Mouse (Mus musculus) forebrain, embryonic 14.5 days (tissue): Measurements from ENCODE around the gene Myh6. TPM values are rescaled to one million over a fixed set of nuclear protein-coding genes. Genes with fewer than 3 reads are reported as not detected.
"Not testable (repeated sequence)": the region's sequence is repeated elsewhere in the genome, so short reads cannot be mapped to it uniquely, and the experiment has no call there.

Experiments
- ATAC-seq: fragments of 200-750 bp; cut with Nextera tagmentation; 2 replicates; pipeline ENCODE4 v1.8.0; 2017; ENCODE audit warnings: mild to moderate bottlenecking, moderate library complexity
- DNase-seq: peaks from one replicate; pipeline ENCODE4 v3.0.0-alpha.2; 2015; ENCODE audit warnings: low spot score
- H3K27ac ChIP-seq: fragments of 300-500 bp; sonication (generic); 2 replicates; pipeline ENCODE4 v1.5.1; 2014; ENCODE audit warnings: low read depth, mild to moderate bottlenecking, control low read depth, low read length, moderate library complexity
- H3K27me3 ChIP-seq: fragments of 300-500 bp; sonication (generic); replicated peaks from 2 replicates; pipeline ENCODE4 v1.6.1; 2014; ENCODE audit warnings: low read length, control low read depth, mixed read lengths; ENCODE audit not compliant: control insufficient read depth, insufficient read depth
- H3K36me3 ChIP-seq: fragments of 300-500 bp; sonication (generic); 2 replicates; pipeline ENCODE4 v1.6.1; 2014; ENCODE audit warnings: low read length, control low read depth; ENCODE audit not compliant: control insufficient read depth, insufficient read depth
- H3K4me1 ChIP-seq: fragments of 300-500 bp; sonication (generic); 2 replicates; pipeline ENCODE4 v1.6.1; 2014; ENCODE audit warnings: antibody characterized with exemption, low read length, control low read depth; ENCODE audit not compliant: control insufficient read depth, insufficient read depth
- H3K4me2 ChIP-seq: fragments of 300-500 bp; sonication (generic); 2 replicates; pipeline ENCODE4 v1.6.1; 2014; ENCODE audit warnings: mild to moderate bottlenecking, control low read depth, low read length
- H3K4me3 ChIP-seq: fragments of 300-500 bp; sonication (generic); 2 replicates; pipeline ENCODE4 v1.5.1; 2014; ENCODE audit warnings: low read depth, low read length, control low read depth
- H3K9ac ChIP-seq: fragments of 300-500 bp; sonication (generic); 2 replicates; pipeline ENCODE4 v1.6.1; 2014; ENCODE audit warnings: mild to moderate bottlenecking, low read length, control low read depth, moderate library complexity
- H3K9me3 ChIP-seq: fragments of 300-500 bp; sonication (generic); replicated peaks from 2 replicates; pipeline ENCODE4 v1.6.1; 2016; ENCODE audit warnings: low read length, control low read depth, mixed read lengths; ENCODE audit not compliant: control insufficient read depth
- WGBS: fragments of 180-500 bp; shearing (Covaris S2); extraction: QIAGEN DNeasy Blood & Tissue Kit; methylation state at CpG from one replicate; pipeline ENCODE4 v1.1.7; 2014; 5-methylcytosine and 5-hydroxymethylcytosine counted together
- polyA plus RNA-seq: library from polyadenylated mRNA; unstranded; fragments of >200 nt; fragmentation: Nextera tagmentation; extraction: Ambion mirVana; gene quantifications from 2 replicates; pipeline ENCODE4 v1.2.1, GENCODE M21; 2014

The Myh6 gene
- polyA plus RNA-seq, 1 experiment from 2014 or later = 1.2 TPM

DNA sequence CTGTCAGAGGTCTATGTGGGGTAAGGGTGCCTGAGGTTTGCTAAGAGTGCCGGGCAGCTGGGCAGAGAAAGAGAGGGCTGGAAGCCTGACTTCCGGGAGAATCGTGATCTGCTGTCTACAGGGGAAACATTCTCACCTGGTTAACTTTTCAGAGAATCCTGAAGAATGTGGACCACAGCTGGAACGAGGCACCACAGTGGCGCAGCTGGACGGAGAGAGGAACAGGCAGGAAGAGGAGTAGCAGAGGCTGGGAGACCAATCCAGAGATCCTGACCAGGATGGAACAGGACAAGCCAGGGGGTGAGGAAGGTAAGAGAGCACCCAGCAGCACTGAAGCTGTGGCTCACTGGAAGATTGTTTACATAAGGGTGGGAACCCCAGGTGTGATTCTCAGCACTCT, 1.1 kb downstream of the Myh6 start:
- no peak overlapping the region for H3K9ac ChIP-seq
- H3K4me3 ChIP-seq = no peak overlapping the region
- ATAC-seq (no peak), DNase-seq (no peak)
- no peaks in the 10 kb centered on the region for H3K9me3 ChIP-seq
- H3K4me1 ChIP-seq = no peaks in the 10 kb centered on the region
- no peak overlapping the region for H3K4me2 ChIP-seq
- WGBS = 73% methylated on average over 6 of the region's 6 CpGs
- H3K36me3 ChIP-seq = no peaks in the 10 kb centered on the region
- no peak overlapping the region for H3K27ac ChIP-seq
- no peaks in the 10 kb centered on the region for H3K27me3 ChIP-seq

DNA sequence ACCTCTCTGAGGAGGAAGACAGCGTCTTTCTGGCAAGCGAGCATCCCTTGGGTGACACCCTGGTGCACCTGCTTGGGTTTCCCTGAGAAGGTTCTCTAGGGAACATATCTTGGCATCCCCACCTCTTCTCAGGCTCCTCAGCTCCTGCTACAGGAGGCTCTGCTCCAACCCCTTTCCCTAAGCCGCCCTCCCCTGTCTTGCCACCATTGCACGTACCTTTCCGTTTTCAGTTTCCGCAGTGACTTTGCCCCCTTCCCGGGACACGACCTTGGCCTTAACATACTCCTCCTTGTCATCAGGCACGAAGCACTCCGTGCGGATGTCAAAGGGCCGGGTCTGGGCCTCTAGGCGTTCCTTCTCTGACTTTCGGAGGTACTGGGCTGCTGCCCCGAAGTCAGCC, 1.7 kb downstream of the Myh6 start:
- WGBS = 82% methylated on average over 15 of the region's 15 CpGs
- DNase-seq (no peak), ATAC-seq (no peak)
- Histone ChIP-seq H3K4me1 (no peaks in the 10 kb centered on the region), H3K9me3 (no peaks in the 10 kb centered on the region), H3K4me3 (no peak overlapping the region), H3K27ac (no peak overlapping the region), H3K36me3 (no peaks in the 10 kb centered on the region), H3K9ac (no peak overlapping the region), H3K27me3 (no peaks in the 10 kb centered on the region), H3K4me2 (no peak overlapping the region)

DNA sequence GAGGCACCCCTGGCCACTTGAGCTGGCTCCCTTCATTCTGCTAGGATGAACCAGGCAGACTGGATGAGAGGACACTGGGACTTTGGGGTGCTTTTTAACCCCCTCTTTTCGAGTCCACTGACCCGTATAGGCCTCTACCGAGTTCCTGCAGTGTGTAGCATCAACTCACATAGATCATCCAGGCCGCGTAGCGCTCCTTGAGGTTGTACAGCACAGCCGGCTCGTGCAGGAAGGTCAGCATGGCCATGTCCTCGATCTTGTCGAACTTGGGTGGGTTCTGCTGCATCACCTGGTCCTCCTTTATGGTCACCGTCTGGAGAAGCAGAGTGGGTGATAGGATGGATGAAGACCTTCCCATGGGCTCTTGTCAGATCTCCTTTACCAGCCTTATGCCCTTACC, 3.0 kb downstream of the Myh6 start:
- 89% methylated on average over 11 of the region's 11 CpGs for WGBS
- Histone ChIP-seq H3K4me2 (no peak overlapping the region), H3K4me1 (no peaks in the 10 kb centered on the region), H3K36me3 (no peaks in the 10 kb centered on the region), H3K27me3 (no peaks in the 10 kb centered on the region), H3K9ac (no peak overlapping the region), H3K27ac (no peak overlapping the region), H3K9me3 (no peaks in the 10 kb centered on the region), H3K4me3 (no peak overlapping the region)
- ATAC-seq (no peak), DNase-seq (no peak)

DNA sequence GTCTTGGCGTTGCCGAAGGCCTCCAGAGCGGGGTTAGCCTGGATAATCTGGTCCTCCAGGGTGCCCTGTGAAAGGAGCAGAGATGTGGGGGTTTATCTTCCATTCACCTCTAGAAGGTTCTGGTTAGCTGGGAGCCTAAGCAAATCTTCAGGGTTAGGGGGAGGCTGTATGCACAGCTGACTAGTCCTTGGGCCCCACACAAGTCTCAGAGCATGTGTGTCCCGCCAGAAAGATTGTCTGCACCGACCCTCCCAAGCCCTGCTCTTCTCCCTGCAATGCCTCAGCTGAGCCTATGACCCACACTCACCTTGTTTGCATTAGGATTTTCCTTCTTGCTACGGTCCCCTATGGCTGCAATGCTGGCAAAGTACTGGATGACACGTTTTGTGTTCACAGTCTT, 4.0 kb downstream of the Myh6 start:
- Histone ChIP-seq H3K27ac (no peak overlapping the region), H3K27me3 (no peaks in the 10 kb centered on the region), H3K4me3 (no peak overlapping the region), H3K9ac (no peak overlapping the region), H3K9me3 (no peaks in the 10 kb centered on the region), H3K4me1 (no peaks in the 10 kb centered on the region), H3K36me3 (no peaks in the 10 kb centered on the region), H3K4me2 (no peak overlapping the region)
- ATAC-seq (no peak), DNase-seq (no peak)
- WGBS = 93% methylated on average over 7 of the region's 7 CpGs

DNA sequence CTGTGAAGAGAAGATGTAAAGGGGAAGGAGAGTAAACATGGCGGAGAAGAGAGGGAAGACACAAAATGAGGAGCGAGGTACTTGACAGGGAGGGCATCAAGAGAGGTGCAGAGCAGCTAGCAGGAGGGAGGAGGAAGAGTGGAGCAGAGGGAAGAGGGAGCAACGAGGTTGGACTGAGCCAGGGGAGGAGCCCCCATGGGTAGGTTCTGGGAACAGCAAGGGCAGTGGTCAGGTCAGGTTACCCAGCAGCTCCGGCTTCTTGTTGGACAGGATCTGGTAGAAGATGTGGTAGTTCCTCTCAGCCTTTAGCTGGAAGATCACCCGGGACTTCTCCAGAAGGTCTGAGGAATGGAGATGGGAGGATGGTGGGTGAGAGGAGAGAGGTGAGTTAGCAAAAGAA, 5.2 kb downstream of the Myh6 start:
- Histone ChIP-seq H3K27me3 (no peaks in the 10 kb centered on the region), H3K4me3 (no peak overlapping the region), H3K36me3 (no peaks in the 10 kb centered on the region), H3K9me3 (no peaks in the 10 kb centered on the region), H3K9ac (no peak overlapping the region), H3K4me2 (no peak overlapping the region), H3K4me1 (no peaks in the 10 kb centered on the region), H3K27ac (no peak overlapping the region)
- DNase-seq (no peak), ATAC-seq (no peak)
- 86% methylated on average over 5 of the region's 5 CpGs for WGBS

DNA sequence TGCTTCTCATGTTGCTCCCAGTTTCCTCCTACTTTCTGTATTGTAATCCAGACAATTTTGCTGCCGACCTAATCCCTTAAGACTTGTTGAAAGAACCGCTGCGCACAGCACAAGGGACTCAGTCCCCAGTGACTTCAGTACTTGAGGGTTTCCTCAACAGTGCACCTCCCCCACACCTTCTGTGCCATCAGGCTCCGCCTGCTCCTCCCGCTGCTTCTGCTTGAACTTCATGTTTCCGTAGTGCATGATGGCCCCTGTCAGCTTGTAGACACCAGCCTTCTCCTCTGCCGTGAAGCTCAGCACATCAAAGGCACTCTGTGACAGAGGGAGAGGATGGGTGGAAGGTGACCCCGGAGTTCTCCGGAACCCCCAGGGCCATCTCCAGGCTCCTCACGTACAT, 6.0 kb downstream of the Myh6 start:
- no peak overlapping the region for H3K27ac ChIP-seq
- no peaks in the 10 kb centered on the region for H3K9me3 ChIP-seq
- peak; percentile 1 for DNase-seq
- no peaks in the 10 kb centered on the region for H3K27me3 ChIP-seq
- ATAC-seq = no peak
- no peak overlapping the region for H3K4me3 ChIP-seq
- no peak overlapping the region for H3K4me2 ChIP-seq
- no peaks in the 10 kb centered on the region for H3K36me3 ChIP-seq
- no peak overlapping the region for H3K9ac ChIP-seq
- 68% methylated on average over 10 of the region's 10 CpGs for WGBS
- no peaks in the 10 kb centered on the region for H3K4me1 ChIP-seq

DNA sequence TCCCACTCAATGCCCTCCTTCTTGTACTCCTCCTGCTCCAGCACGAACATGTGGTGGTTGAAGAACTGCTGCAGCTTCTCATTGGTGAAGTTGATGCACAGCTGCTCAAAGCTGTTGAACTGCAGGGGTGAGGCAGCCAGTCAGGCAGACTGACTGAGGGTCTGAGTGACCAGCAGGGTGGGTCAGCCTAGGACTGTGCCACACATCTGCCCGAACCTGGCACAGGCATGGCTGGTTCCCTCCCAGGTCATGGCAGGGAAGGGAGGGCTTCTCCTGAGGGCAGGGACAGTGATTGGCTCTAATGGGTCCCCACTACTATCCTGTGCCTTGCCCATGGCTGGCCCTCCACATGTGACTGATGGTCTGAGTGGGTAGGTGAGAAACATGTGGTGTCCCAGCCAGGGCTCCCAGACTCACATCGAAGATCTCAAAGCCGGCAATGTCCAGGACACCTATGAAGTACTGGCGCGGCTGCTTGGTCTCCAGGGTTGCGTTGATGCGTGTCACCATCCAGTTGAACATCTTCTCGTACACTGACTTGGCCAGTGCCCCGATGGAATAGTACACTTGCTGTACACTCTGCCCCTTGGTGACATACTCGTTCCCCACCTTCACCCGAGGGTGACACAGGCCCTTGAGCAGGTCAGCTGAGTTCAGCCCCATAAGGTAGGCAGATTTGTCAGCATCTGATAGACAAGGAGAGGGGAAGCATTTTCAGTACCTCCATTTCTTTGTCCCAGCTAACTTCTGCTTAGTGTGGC, 6.7 kb downstream of the Myh6 start:
- not testable (repeated sequence) for ATAC-seq, H3K9me3 ChIP-seq, H3K27ac ChIP-seq, H3K27me3 ChIP-seq, H3K4me1 ChIP-seq, H3K9ac ChIP-seq, DNase-seq, H3K36me3 ChIP-seq, H3K4me2 ChIP-seq, H3K4me3 ChIP-seq
- 94% methylated on average over 12 of the region's 12 CpGs for WGBS

DNA sequence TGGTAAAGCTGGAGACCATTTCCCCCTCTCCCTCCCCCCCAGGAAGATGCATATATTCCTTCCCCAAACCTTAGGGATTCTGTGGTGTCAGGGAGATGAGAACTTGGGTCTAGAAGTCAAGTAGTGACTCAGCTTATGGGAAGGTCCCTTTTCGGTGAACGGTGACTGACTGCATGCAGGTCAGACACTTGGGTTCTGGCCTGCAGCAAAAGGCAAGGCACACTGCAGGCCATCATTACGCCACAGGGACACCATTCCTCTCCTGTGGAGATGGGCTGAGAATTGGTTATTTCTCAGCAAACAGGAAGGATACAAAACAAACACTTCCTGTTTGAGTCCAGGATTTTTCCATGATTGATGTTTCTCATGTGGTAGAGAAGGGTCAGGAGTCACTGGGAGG, 7.5 kb downstream of the Myh6 start:
- H3K36me3 ChIP-seq = no peaks in the 10 kb centered on the region
- 97% methylated on average over 3 of the region's 3 CpGs for WGBS
- ATAC-seq (no peak), DNase-seq (no peak)
- H3K4me3 ChIP-seq = no peak overlapping the region
- H3K27ac ChIP-seq = no peak overlapping the region
- H3K27me3 ChIP-seq = no peaks in the 10 kb centered on the region
- H3K9ac ChIP-seq = no peak overlapping the region
- H3K9me3 ChIP-seq = no peaks in the 10 kb centered on the region
- no peaks in the 10 kb centered on the region for H3K4me1 ChIP-seq
- no peak overlapping the region for H3K4me2 ChIP-seq

DNA sequence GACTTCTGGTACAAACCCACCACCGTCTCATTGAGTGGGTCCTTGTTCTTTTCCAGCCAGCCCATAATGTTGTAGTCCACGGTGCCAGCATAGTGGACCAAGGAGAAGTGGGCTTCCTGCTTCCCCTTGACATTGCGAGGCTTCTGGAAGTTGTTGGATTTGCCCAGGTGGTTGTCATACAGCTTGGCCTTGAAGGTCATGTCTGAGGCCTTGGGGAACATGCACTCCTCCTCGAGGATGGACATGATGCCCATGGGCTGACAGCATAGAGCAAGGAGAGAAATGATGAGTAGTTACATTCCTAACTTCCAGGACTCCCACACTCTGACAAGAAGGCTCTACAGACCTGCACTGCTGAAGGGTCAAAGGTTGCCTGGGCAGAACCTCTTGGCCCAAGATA, 8.2 kb downstream of the Myh6 start:
- no peaks in the 10 kb centered on the region for H3K36me3 ChIP-seq
- ATAC-seq (no peak), DNase-seq (no peak)
- no peaks in the 10 kb centered on the region for H3K27me3 ChIP-seq
- H3K4me3 ChIP-seq = no peak overlapping the region
- H3K9me3 ChIP-seq = no peaks in the 10 kb centered on the region
- no peak overlapping the region for H3K9ac ChIP-seq
- 94% methylated on average over 4 of the region's 4 CpGs for WGBS
- H3K4me1 ChIP-seq = no peaks in the 10 kb centered on the region
- H3K4me2 ChIP-seq = no peak overlapping the region
- H3K27ac ChIP-seq = no peak overlapping the region
